Mouse (Mus musculus): ENCODE data around the gene Pitpna. TPM values are rescaled to one million over a fixed set of nuclear protein-coding genes. Genes with fewer than 3 reads are reported as not detected.

Gene Pitpna
- total and polyA plus RNA-seq, 3 experiments = 67.8 to 709 (median 194) TPM

DNA sequence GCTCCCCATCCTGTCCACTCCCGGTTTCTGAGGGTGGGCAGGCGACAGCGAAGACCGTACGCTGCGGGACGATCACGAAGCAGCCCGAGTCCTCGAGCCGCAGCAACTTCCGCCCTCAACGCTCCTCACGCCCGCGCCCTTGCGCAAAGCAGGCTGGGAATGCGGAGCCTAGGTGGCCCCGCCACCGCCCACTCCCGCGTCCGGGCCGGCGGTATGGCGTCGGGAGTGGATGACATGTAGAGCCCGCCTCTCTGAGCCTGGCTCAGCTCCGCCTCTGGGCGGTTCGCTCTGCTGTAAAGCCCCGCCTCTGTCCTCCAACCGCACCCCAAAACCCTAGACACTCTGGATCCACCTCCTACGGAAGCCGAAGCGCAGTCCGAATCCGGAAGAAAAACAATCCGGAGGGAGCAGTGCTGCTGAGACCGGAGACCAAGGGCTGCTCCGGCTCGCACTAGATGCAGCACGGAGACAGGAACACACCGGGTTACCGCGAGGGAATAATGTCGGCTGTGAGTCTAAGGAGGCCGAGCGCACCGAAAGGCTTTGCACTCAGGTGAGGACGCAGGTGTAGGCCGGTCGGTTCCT, 42.8 kb downstream of the Pitpna start, which contains the start of gene Inpp5k (continued):
- TF ChIP-seq UBTF (IDR thresholded peaks at IDR 0.05; ENCODE audit: borderline replicate concordance, insufficient read depth, low read depth, low read length) = 0 out of 2 replicates have a peak, but pooled peaks have one; percentile 31
- no peak; the same call in 1 of the 2 replicates for TF ChIP-seq KAT2A (conservative IDR thresholded peaks at IDR 0.05; ENCODE audit: low read depth, low read length)
- TF ChIP-seq SIN3A (IDR thresholded peaks at IDR 0.05; ENCODE audit: low read length) = peak; percentile 99
- TF ChIP-seq E2F4 (IDR thresholded peaks at IDR 0.05; ENCODE audit: borderline replicate concordance, low read depth, low read length) = peak; percentile 81; the same call in 1 of the 2 replicates

DNA sequence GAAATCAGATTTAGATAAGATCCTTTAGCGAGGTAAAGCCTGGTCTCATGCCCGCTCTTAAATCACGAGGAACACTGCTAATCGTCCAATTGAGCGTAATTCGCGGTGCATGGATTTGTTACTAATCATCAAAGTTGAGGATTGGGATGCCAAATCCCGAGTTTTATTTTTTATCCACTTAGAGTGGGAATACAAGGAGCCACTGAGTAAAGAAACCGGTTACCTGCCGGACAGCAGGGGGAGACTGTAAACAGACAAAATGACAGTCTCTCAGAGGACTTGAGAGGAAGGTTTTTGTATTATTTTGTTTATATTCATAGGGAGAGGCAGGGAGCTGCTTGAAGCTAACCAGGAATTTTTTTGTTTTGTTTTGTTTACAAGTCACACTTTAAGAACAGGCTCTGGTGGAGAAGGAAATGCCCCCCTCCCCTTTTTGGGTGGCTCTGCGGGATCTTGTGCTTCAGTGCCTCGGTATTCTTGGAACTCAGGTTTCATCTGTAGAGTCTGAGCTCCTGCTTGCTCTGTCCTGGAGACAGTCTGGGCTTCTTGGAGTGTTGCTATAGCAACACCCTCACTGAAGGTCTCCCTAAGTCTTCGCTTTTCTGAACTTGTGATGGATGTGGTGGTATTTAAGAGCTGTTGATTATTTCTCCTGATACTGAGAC, 43.8 kb downstream of the Pitpna start:
- H3K4me1 ChIP-seq (ENCODE audit: control insufficient read depth in 1 of 2, insufficient read depth in 2 of 2, low read length in 2 of 2) = peaks cover 0 to 3% of the 10 kb centered on the region in 2 experiments; a peak in 2 of 4 replicates
- H3K9me3 ChIP-seq (replicated peaks; ENCODE audit: insufficient read depth, low read length) = no peaks in the 10 kb centered on the region
- peaks cover 0 to 12% of the 10 kb centered on the region in 2 experiments; a peak in 3 of 4 replicates for H3K36me3 ChIP-seq (ENCODE audit: control insufficient read depth in 1 of 2, insufficient read depth in 2 of 2, low read length in 2 of 2)
- H3K27ac ChIP-seq (ENCODE audit: control insufficient read depth, low read depth, low read length) = no peak overlapping the region
- peak overlapping the region; percentile 71 to 78 for H3K4me3 ChIP-seq (ENCODE audit: control insufficient read depth in 1 of 2, insufficient read depth in 1 of 2, low read depth in 2 of 2, low read length in 2 of 2)
- no peak for DNase-seq (ENCODE audit: low read depth, low spot score)
- no peak for TF ChIP-seq HCFC1 (IDR thresholded peaks at IDR 0.05; ENCODE audit: low read depth, low read length)
- TF ChIP-seq CTCF (IDR thresholded peaks at IDR 0.05 in 2 of 3, conservative IDR thresholded peaks at IDR 0.05 in 1 of 3; ENCODE audit: control insufficient read depth in 1 of 3, insufficient read depth in 1 of 3, low read depth in 2 of 3, low read length in 3 of 3, poor library complexity in 1 of 3, severe bottlenecking in 1 of 3) = peak in 1 of 3 experiments; percentile 29; a peak in 2 of 6 replicates
- TF ChIP-seq MEF2A (IDR thresholded peaks at IDR 0.05; ENCODE audit: extremely low read depth, insufficient replicate concordance, low read depth, low read length, poor library complexity, severe bottlenecking) = no peak
- no peak for TF ChIP-seq KAT2A (conservative IDR thresholded peaks at IDR 0.05; ENCODE audit: low read depth, low read length)
- peak; percentile 14 for TF ChIP-seq RAD21 (IDR thresholded peaks at IDR 0.05; ENCODE audit: low read depth, low read length)
- peak; percentile 24; the same call in 1 of the 2 replicates for TF ChIP-seq SMC3 (IDR thresholded peaks at IDR 0.05; ENCODE audit: low read depth, low read length)
- no peak for TF ChIP-seq ZKSCAN1 (IDR thresholded peaks at IDR 0.05; ENCODE audit: low read depth, low read length)
- TF ChIP-seq GATA1 (IDR thresholded peaks at IDR 0.05; ENCODE audit: low read depth, low read length) = peak; percentile 70; the same call in 1 of the 2 replicates
- TF ChIP-seq JUND (IDR thresholded peaks at IDR 0.05; ENCODE audit: low read depth, low read length) = no peak
- TF ChIP-seq SIN3A (IDR thresholded peaks at IDR 0.05; ENCODE audit: low read length) = no peak
- peak overlapping the region; percentile 72 for H3K9ac ChIP-seq (ENCODE audit: control insufficient read depth, low read depth, low read length, poor library complexity, severe bottlenecking)
- H3K27me3 ChIP-seq (ENCODE audit: control insufficient read depth in 1 of 2, insufficient read depth in 2 of 2, low read length in 2 of 2) = no peaks in the 10 kb centered on the region
- H3K79me2 ChIP-seq (ENCODE audit: control insufficient read depth, insufficient read depth, low read length, poor library complexity) = no peaks in the 10 kb centered on the region; the same call in 1 of the 2 replicates

DNA sequence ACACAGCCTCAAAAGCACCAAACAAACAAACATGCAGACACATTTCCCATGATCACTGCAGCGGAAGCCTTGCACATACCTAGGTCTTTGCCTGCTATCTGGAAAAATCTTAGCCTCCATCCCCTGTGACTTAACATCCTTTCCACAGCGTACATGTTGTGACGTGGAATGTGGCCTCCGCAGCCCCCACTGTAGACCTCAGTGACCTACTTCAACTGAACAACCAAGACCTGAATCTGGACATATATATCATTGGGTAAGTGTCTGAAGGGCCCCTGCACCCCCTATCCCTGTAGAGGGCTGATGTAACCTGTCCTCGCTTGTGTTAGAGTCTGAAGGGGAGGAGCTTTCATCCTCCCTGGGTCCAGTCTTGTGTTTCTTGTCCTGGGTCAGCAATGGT, 45.0 kb downstream of the Pitpna start:
- H3K36me3 ChIP-seq (ENCODE audit: control insufficient read depth in 1 of 2, insufficient read depth in 2 of 2, low read length in 2 of 2) = peaks cover 0 to 12% of the 10 kb centered on the region in 2 experiments; a peak in 2 of 4 replicates

More for the DNA sequence above, 45.0 kb downstream of the Pitpna start:
- H3K79me2 ChIP-seq (ENCODE audit: control insufficient read depth, insufficient read depth, low read length, poor library complexity) = no peaks in the 10 kb centered on the region; the same call in 1 of the 2 replicates
- H3K9me3 ChIP-seq (replicated peaks; ENCODE audit: insufficient read depth, low read length) = no peaks in the 10 kb centered on the region
- H3K4me3 ChIP-seq (ENCODE audit: control insufficient read depth in 1 of 2, insufficient read depth in 1 of 2, low read depth in 2 of 2, low read length in 2 of 2) = no peak overlapping the region
- no peaks in the 10 kb centered on the region for H3K27me3 ChIP-seq (ENCODE audit: control insufficient read depth in 1 of 2, insufficient read depth in 2 of 2, low read length in 2 of 2)
- no peak overlapping the region for H3K9ac ChIP-seq (ENCODE audit: control insufficient read depth, low read depth, low read length, poor library complexity, severe bottlenecking)
- no peak overlapping the region for H3K27ac ChIP-seq (ENCODE audit: control insufficient read depth, low read depth, low read length)
- H3K4me1 ChIP-seq (ENCODE audit: control insufficient read depth in 1 of 2, insufficient read depth in 2 of 2, low read length in 2 of 2) = peaks cover 0 to 3% of the 10 kb centered on the region in 2 experiments; a peak in 2 of 4 replicates
- DNase-seq (ENCODE audit: low read depth, low spot score) = no peak
- TF ChIP-seq MAZ (IDR thresholded peaks at IDR 0.05; ENCODE audit: low read depth, low read length) (no peak), UBTF (IDR thresholded peaks at IDR 0.05; ENCODE audit: borderline replicate concordance, insufficient read depth, low read depth, low read length) (no peak), RCOR1 (IDR thresholded peaks at IDR 0.05; ENCODE audit: low read depth, low read length) (no peak), MEF2A (IDR thresholded peaks at IDR 0.05; ENCODE audit: extremely low read depth, insufficient replicate concordance, low read depth, low read length, poor library complexity, severe bottlenecking) (no peak), USF2 (IDR thresholded peaks at IDR 0.05; ENCODE audit: borderline replicate concordance in 1 of 2, insufficient read depth in 1 of 2, low read depth in 1 of 2, low read length in 2 of 2) (no peak), E2F4 (IDR thresholded peaks at IDR 0.05; ENCODE audit: borderline replicate concordance, low read depth, low read length) (no peak), GATA1 (IDR thresholded peaks at IDR 0.05; ENCODE audit: low read depth, low read length) (no peak), CHD1 (IDR thresholded peaks at IDR 0.05; ENCODE audit: low read depth, low read length) (no peak), NELFE (IDR thresholded peaks at IDR 0.05; ENCODE audit: low read depth, low read length) (no peak), BHLHE40 (IDR thresholded peaks at IDR 0.05; ENCODE audit: borderline replicate concordance, low read depth, low read length) (no peak), TCF12 (IDR thresholded peaks at IDR 0.05; ENCODE audit: low read depth, low read length) (no peak), MYB (IDR thresholded peaks at IDR 0.05; ENCODE audit: low read depth, low read length) (no peak), CTCF (IDR thresholded peaks at IDR 0.05 in 2 of 3, conservative IDR thresholded peaks at IDR 0.05 in 1 of 3; ENCODE audit: control insufficient read depth in 1 of 3, insufficient read depth in 1 of 3, low read depth in 2 of 3, low read length in 3 of 3, poor library complexity in 1 of 3, severe bottlenecking in 1 of 3) (no peak), NRF1 (IDR thresholded peaks at IDR 0.05; ENCODE audit: insufficient read depth, low read depth, low read length, poor library complexity, severe bottlenecking) (no peak), ZKSCAN1 (IDR thresholded peaks at IDR 0.05; ENCODE audit: low read depth, low read length) (no peak), KAT2A (conservative IDR thresholded peaks at IDR 0.05; ENCODE audit: low read depth, low read length) (no peak), MAX (IDR thresholded peaks at IDR 0.05; ENCODE audit: low read length) (no peak)

Data from MEL (cell line).